Mouse (Mus musculus) G1E (cell line): Measurements from ENCODE around the gene Ptn.

Experiments
- CTCF ChIP-seq: IDR thresholded peaks from 2 replicates; pipeline ENCODE4 v1.5.1; 2012; ENCODE audit warnings: low read depth, low read length, inconsistent platforms, mixed read lengths
- TAL1 ChIP-seq: conservative IDR thresholded peaks from 2 replicates; pipeline ENCODE4 v1.6.1; 2012; ENCODE audit warnings: low read depth, low read length, inconsistent platforms, mixed read lengths

- no peak for TF ChIP-seq CTCF
- no peak for TF ChIP-seq TAL1
Measured at GRCm38 (mm10) chr6:36809311-36809726, 701 bp downstream of the Ptn start.
